Mouse (Mus musculus): ENCODE data around the gene Pfas.

DNA sequence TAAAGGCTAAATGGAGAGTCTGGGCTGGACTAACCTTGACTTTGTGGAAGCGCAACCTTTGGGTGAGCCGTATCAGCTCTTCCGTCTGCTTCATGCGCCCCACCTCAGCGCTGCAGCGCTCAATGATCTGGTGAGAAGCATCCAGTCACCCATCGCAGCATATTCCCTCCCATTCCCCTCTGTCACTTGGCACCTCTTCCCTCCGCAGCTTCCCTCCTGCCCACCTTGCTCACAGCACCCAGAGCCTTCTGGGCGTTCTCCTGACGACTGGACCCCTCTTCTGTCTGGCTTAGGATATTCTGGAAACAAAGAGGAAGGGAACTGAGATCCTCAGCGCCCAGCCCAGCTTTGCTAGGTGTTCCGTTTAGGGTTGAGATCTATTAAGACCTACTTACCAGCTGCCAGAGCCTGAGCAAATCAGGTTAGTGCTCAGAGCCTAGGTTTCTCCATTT lies 60.7 kb downstream of the Pfas start:
- no peak for TF ChIP-seq MAFK (IDR thresholded peaks at IDR 0.05; ENCODE audit: insufficient read depth, low read depth, low read length)
- TF ChIP-seq HCFC1 (IDR thresholded peaks at IDR 0.05; ENCODE audit: borderline replicate concordance, insufficient read depth, low read length) = no peak

All from ES-E14 (cell line).